Mouse (Mus musculus): ENCODE data around the gene Tomm70a.
A peak's percentile ranks its signal among the peaks of the same experiment; 100 is the strongest.

The Tomm70a gene

GRCm38 (mm10) chr16:57120913-57121815 is at the start of gene Tomm70a:
Gene Tomm70a, plus strand, starts transcription at chr16:57121703.
- DNase-seq (ENCODE audit: low read depth, low spot score) = peak; percentile 94

- no peak for DNase-seq (ENCODE audit: low read depth, low spot score)
These were observed 45.5 kb upstream of the Tomm70a start for GRCm38 (mm10) chr16:57075986-57076385.

- no peak for DNase-seq (ENCODE audit: low read depth, low spot score)
These were observed 41.9 kb upstream of the Tomm70a start for GRCm38 (mm10) chr16:57079577-57079976.

GRCm38 (mm10) chr16:57092460-57092859 is 29.0 kb upstream of the Tomm70a start:
- peak; percentile 47 for DNase-seq (ENCODE audit: low read depth, low spot score)

- DNase-seq (ENCODE audit: low read depth, low spot score) = no peak
These were observed 28.4 kb upstream of the Tomm70a start for GRCm38 (mm10) chr16:57092911-57093605.

GRCm38 (mm10) chr16:57098468-57099144 is 22.9 kb upstream of the Tomm70a start:
- DNase-seq (ENCODE audit: low read depth, low spot score) = no peak

GRCm38 (mm10) chr16:57099572-57100237 is 21.8 kb upstream of the Tomm70a start:
- DNase-seq (ENCODE audit: low read depth, low spot score) = no peak

- no peak for DNase-seq (ENCODE audit: low read depth, low spot score)
These were observed 20.3 kb upstream of the Tomm70a start for GRCm38 (mm10) chr16:57101174-57101573.

GRCm38 (mm10) chr16:57106185-57106960 is 15.1 kb upstream of the Tomm70a start:
- no peak for DNase-seq (ENCODE audit: low read depth, low spot score)

- peak; percentile 26 for DNase-seq (ENCODE audit: low read depth, low spot score)
These were observed 5.4 kb upstream of the Tomm70a start for GRCm38 (mm10) chr16:57116066-57116465.

GRCm38 (mm10) chr16:57117562-57117961 is 3.9 kb upstream of the Tomm70a start:
- DNase-seq (ENCODE audit: low read depth, low spot score) = no peak

- no peak for DNase-seq (ENCODE audit: low read depth, low spot score)
These were observed 413 bp downstream of the Tomm70a start for GRCm38 (mm10) chr16:57121816-57122415.

- no peak for DNase-seq (ENCODE audit: low read depth, low spot score)
These were observed 1.4 kb downstream of the Tomm70a start for GRCm38 (mm10) chr16:57122682-57123445.

- no peak for DNase-seq (ENCODE audit: low read depth, low spot score)
These were observed 4.8 kb downstream of the Tomm70a start for GRCm38 (mm10) chr16:57126268-57126667.

GRCm38 (mm10) chr16:57127825-57128224 is 6.3 kb downstream of the Tomm70a start:
- DNase-seq (ENCODE audit: low read depth, low spot score) = no peak

GRCm38 (mm10) chr16:57130752-57131400 is 9.4 kb downstream of the Tomm70a start:
- DNase-seq (ENCODE audit: low read depth, low spot score) = no peak

GRCm38 (mm10) chr16:57131544-57131943 is 10.0 kb downstream of the Tomm70a start:
- DNase-seq (ENCODE audit: low read depth, low spot score) = no peak

- no peak for DNase-seq (ENCODE audit: low read depth, low spot score)
These were observed 10.8 kb downstream of the Tomm70a start for GRCm38 (mm10) chr16:57132326-57132725.

GRCm38 (mm10) chr16:57133611-57134010 is 12.1 kb downstream of the Tomm70a start:
- DNase-seq (ENCODE audit: low read depth, low spot score) = no peak
